15 mouse cellular contexts compared by ENCODE assay signal in the genomic region with DNA sequence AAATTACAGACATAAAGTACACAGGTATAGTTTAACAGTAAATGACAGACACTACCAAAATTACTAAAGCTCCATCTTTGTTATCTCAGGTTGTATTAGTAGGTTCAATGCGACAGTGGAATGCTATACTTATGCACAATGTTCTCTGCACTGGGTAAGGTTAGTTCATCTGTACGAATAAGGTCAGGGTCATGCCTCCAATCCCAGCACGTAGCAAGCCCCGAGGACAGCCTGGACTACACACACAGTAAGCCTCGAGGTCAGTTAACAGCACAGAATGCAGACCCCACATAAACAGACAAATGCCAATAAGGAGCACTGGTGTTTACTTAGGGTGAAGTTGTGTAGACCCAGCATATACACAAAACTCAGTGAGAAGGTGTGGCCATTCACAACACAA. TPM values are rescaled to one million over a fixed set of nuclear protein-coding genes. Genes with fewer than 3 reads are reported as not detected.
A peak's percentile ranks its signal among the peaks of the same experiment; 100 is the strongest.
DNase-seq lines count a peak whose midpoint lies in the region; ATAC-seq lines count a peak whose summit lies in the region.
"Had no signal": no experiment of that assay in that cellular context is flagged by ENCODE, and none has a peak within 500 bp of the region (broad histone marks: within the 10 kb centered on the region; RNA-seq: fewer than 3 reads in every experiment).

No protein-coding gene starts in this region.

- H3K36me3 ChIP-seq in heart, embryonic 12.5 days: peaks cover 74% of the 10 kb centered on the region
- peaks cover 74% of the 10 kb centered on the region for H3K36me3 ChIP-seq in midbrain, embryonic 12.5 days
- H3K36me3 ChIP-seq in midbrain, embryonic 11.5 days (ENCODE audit: control insufficient read depth, insufficient read depth, low read length): peaks cover 53% of the 10 kb centered on the region
- peaks cover 35% of the 10 kb centered on the region for H3K36me3 ChIP-seq in intestine, embryonic 16.5 days (ENCODE audit: control insufficient read depth, insufficient read depth, low read length)

- peak overlapping the region; percentile 84; the same call in 1 of the 2 replicates for H3K4me2 ChIP-seq in heart, embryonic 12.5 days
- no peak overlapping the region for H3K4me2 ChIP-seq in midbrain, embryonic 12.5 days (replicated peaks)
- H3K4me2 ChIP-seq in midbrain, embryonic 11.5 days: no peak overlapping the region
- H3K4me2 ChIP-seq in intestine, embryonic 16.5 days (ENCODE audit: low read depth, low read length): peak overlapping the region; percentile 66
- H3K4me2 ChIP-seq: embryonic facial prominence, embryonic 15.5 days had no signal

- no peaks in the 10 kb centered on the region for H3K9me3 ChIP-seq in heart, embryonic 12.5 days (replicated peaks)
- no peaks in the 10 kb centered on the region for H3K9me3 ChIP-seq in midbrain, embryonic 12.5 days
- H3K9me3 ChIP-seq in midbrain, embryonic 11.5 days (ENCODE audit: control insufficient read depth, low read length): no peaks in the 10 kb centered on the region
- H3K9me3 ChIP-seq in intestine, embryonic 16.5 days (ENCODE audit: control insufficient read depth, low read length): no peaks in the 10 kb centered on the region
- H3K9me3 ChIP-seq: embryonic facial prominence, embryonic 15.5 days had no signal

- 0 out of 2 replicates have a peak overlapping the region, but pooled peaks have one; percentile 14 for H3K27ac ChIP-seq in heart, embryonic 12.5 days (ENCODE audit: poor library complexity, severe bottlenecking)
- no peak overlapping the region for H3K27ac ChIP-seq in midbrain, embryonic 12.5 days (replicated peaks)
- H3K27ac ChIP-seq in midbrain, embryonic 11.5 days (ENCODE audit: low read depth, low read length): no peak overlapping the region
- 0 out of 2 replicates have a peak overlapping the region, but pooled peaks have one; percentile 3 for H3K27ac ChIP-seq in intestine, embryonic 16.5 days (ENCODE audit: low read length)
- H3K27ac ChIP-seq: embryonic facial prominence, embryonic 15.5 days; macrophage had no signal

- H3K9ac ChIP-seq in heart, embryonic 12.5 days: no peak overlapping the region
- H3K9ac ChIP-seq in midbrain, embryonic 12.5 days (replicated peaks): 0 out of 2 replicates have a peak overlapping the region, but pooled peaks have one; percentile 5
- no peak overlapping the region for H3K9ac ChIP-seq in midbrain, embryonic 11.5 days (ENCODE audit: low read length)
- no peak overlapping the region for H3K9ac ChIP-seq in intestine, embryonic 16.5 days (ENCODE audit: low read depth, low read length)
- H3K9ac ChIP-seq: embryonic facial prominence, embryonic 15.5 days had no signal

- no peaks in the 10 kb centered on the region for H3K27me3 ChIP-seq in heart, embryonic 12.5 days (replicated peaks)
- no peaks in the 10 kb centered on the region for H3K27me3 ChIP-seq in midbrain, embryonic 12.5 days
- H3K27me3 ChIP-seq in midbrain, embryonic 11.5 days (ENCODE audit: control insufficient read depth, insufficient read depth, low read length): no peaks in the 10 kb centered on the region
- H3K27me3 ChIP-seq in intestine, embryonic 16.5 days (replicated peaks; ENCODE audit: control insufficient read depth, insufficient read depth, low read length): no peaks in the 10 kb centered on the region
- H3K27me3 ChIP-seq: embryonic facial prominence, embryonic 15.5 days had no signal

- ATAC-seq in heart, embryonic 12.5 days (ENCODE audit: insufficient number of reproducible peaks, low FRiP score): no peak
- no peak for ATAC-seq in midbrain, embryonic 12.5 days (ENCODE audit: low FRiP score, low read depth)
- ATAC-seq in midbrain, embryonic 11.5 days (ENCODE audit: low FRiP score): no peak
- no peak for ATAC-seq in intestine, embryonic 16.5 days

- DNase-seq in heart, adult 8-10 months (ENCODE audit: low spot score): no peak
- no peak for DNase-seq in midbrain, embryonic 11.5 days (ENCODE audit: low spot score, missing footprints)
- no peak for DNase-seq in thymus, postnatal 14 days
- no peak for DNase-seq in right cerebral cortex, postnatal 14 days
- no peak for DNase-seq in lung, postnatal 36 days
- DNase-seq: adrenal gland, postnatal 25 days; kidney, postnatal 4 days; right cerebral cortex, postnatal 25 days; thymus, postnatal 36 days had no signal

- H3K4me1 ChIP-seq in heart, embryonic 12.5 days (replicated peaks): peaks cover 40% of the 10 kb centered on the region
- peaks cover 44% of the 10 kb centered on the region for H3K4me1 ChIP-seq in midbrain, embryonic 12.5 days
- peaks cover 27% of the 10 kb centered on the region for H3K4me1 ChIP-seq in midbrain, embryonic 11.5 days (ENCODE audit: control insufficient read depth, insufficient read depth, low read length)
- H3K4me1 ChIP-seq in intestine, embryonic 16.5 days (ENCODE audit: control insufficient read depth, insufficient read depth, low read length): peaks cover 26% of the 10 kb centered on the region

- no peak overlapping the region; the same call in 1 of the 2 replicates for H3K4me3 ChIP-seq in heart, embryonic 12.5 days
- H3K4me3 ChIP-seq in midbrain, embryonic 12.5 days: no peak overlapping the region
- H3K4me3 ChIP-seq in midbrain, embryonic 11.5 days (ENCODE audit: low read depth, low read length): no peak overlapping the region
- H3K4me3 ChIP-seq in intestine, embryonic 16.5 days (ENCODE audit: low read length): peak overlapping the region; percentile 21; the same call in 1 of the 2 replicates
- H3K4me3 ChIP-seq: embryonic facial prominence, embryonic 15.5 days had no signal

- WGBS in heart, embryonic 12.5 days: 74% methylated on average over 5 of the region's 5 CpGs
- 76% methylated on average over 5 of the region's 5 CpGs for WGBS in midbrain, embryonic 12.5 days
- WGBS in midbrain, embryonic 11.5 days: 76% methylated on average over 5 of the region's 5 CpGs
- 70% methylated on average over 5 of the region's 5 CpGs for WGBS in intestine, embryonic 16.5 days

RNA-seq across cellular contexts. Expression of a gene that starts 3.0 kb away (rescaled TPM):
- 0.05 TPM in 1 of 2 replicates, not detected in the other for polyA plus RNA-seq in heart, embryonic 12.5 days (2016; fragmentation: Nextera tagmentation; extraction: Ambion mirVana)
- under 1 TPM in 1 of 4 experiments, not detected in 3; 0.08 TPM for total RNA-seq in heart, adult 8-10 months (2022)
- 0.07 and 0.14 TPM in 2 replicates for polyA plus RNA-seq in midbrain, embryonic 12.5 days (2016; fragmentation: Nextera tagmentation; extraction: Ambion mirVana)
- 0.12 TPM in 1 of 2 replicates, not detected in the other for polyA plus RNA-seq in midbrain, embryonic 11.5 days (2014; fragmentation: Nextera tagmentation; extraction: Ambion mirVana)
- 0.06 and 0.07 TPM in 2 replicates for polyA plus RNA-seq in intestine, embryonic 16.5 days (2015; fragmentation: Nextera tagmentation; extraction: Ambion mirVana)
- total RNA-seq: monocyte, adult 5-6 weeks had no signal
- polyA plus RNA-seq: macrophage had no signal

RNA-seq across cellular contexts. Expression of a gene that starts 3.9 kb away (rescaled TPM):
- polyA plus RNA-seq in heart, embryonic 12.5 days (2016; fragmentation: Nextera tagmentation; extraction: Ambion mirVana): 51.5 and 52.6 TPM in 2 replicates
- total RNA-seq in heart, adult 8-10 months (2022): 100 to 1,000 TPM in 2 of 4 experiments, 10 to 100 TPM in 2; 95.0 to 103 (median 99.9) TPM
- polyA plus RNA-seq in midbrain, embryonic 12.5 days (2016; fragmentation: Nextera tagmentation; extraction: Ambion mirVana): 38.4 and 38.6 TPM in 2 replicates
- 43.9 and 45.4 TPM in 2 replicates for polyA plus RNA-seq in midbrain, embryonic 11.5 days (2014; fragmentation: Nextera tagmentation; extraction: Ambion mirVana)
- polyA plus RNA-seq in intestine, embryonic 16.5 days (2015; fragmentation: Nextera tagmentation; extraction: Ambion mirVana): 49.4 and 54.2 TPM in 2 replicates

RNA-seq across cellular contexts. Expression of a gene that starts 35.5 kb away (rescaled TPM):
- 181 and 188 TPM in 2 replicates for polyA plus RNA-seq in heart, embryonic 12.5 days (2016; fragmentation: Nextera tagmentation; extraction: Ambion mirVana)
- 1,000 to 10,000 TPM; 1,199 to 1,642 (median 1,432) TPM for total RNA-seq in heart, adult 8-10 months (2022)
- polyA plus RNA-seq in midbrain, embryonic 12.5 days (2016; fragmentation: Nextera tagmentation; extraction: Ambion mirVana): 54.6 and 55.0 TPM in 2 replicates
- polyA plus RNA-seq in midbrain, embryonic 11.5 days (2014; fragmentation: Nextera tagmentation; extraction: Ambion mirVana): 53.5 and 55.8 TPM in 2 replicates
- 146 and 152 TPM in 2 replicates for polyA plus RNA-seq in intestine, embryonic 16.5 days (2015; fragmentation: Nextera tagmentation; extraction: Ambion mirVana)

Comparison
In these comparisons a context has a peak if more than half of its experiments do, and no peak if none do; other contexts are left out.
1. H3K27ac ChIP-seq: peak in heart, embryonic 12.5 days (single experiment) and intestine, embryonic 16.5 days (single experiment); none in midbrain, embryonic 12.5 days (single experiment) and midbrain, embryonic 11.5 days (single experiment).
2. H3K4me2 ChIP-seq: peak in heart, embryonic 12.5 days (single experiment) and intestine, embryonic 16.5 days (single experiment); none in midbrain, embryonic 12.5 days (single experiment) and midbrain, embryonic 11.5 days (single experiment).